Mouse (Mus musculus) left cerebral cortex, adult 11 months (tissue): ENCODE measurements around the gene Ctdspl.

Source experiments
- DNase-seq: peaks from one replicate; pipeline ENCODE4 v3.0.0; 2022; ENCODE audit warnings: low spot score

Ctdspl gene

DNA sequence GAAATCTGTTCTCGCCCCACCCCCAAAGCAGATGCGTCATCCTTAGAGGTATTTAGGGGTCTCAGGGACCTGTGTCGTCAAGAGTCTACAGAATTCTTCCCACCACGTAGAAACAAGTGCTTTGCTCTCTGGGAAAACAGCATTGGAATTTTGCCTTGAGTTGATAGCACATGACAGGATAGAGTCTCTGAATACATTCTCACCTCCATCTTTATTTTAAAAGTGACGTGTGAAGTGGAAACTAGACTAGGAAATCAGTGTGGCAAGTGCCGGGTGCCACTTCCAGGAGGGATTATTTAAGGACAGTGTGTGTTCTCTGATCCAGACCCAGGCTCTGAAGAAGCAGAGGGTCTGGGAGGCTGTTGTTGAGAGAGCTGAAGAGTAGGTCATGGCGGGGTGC lies 64.2 kb downstream of the Ctdspl start:
- no peak for DNase-seq

DNA sequence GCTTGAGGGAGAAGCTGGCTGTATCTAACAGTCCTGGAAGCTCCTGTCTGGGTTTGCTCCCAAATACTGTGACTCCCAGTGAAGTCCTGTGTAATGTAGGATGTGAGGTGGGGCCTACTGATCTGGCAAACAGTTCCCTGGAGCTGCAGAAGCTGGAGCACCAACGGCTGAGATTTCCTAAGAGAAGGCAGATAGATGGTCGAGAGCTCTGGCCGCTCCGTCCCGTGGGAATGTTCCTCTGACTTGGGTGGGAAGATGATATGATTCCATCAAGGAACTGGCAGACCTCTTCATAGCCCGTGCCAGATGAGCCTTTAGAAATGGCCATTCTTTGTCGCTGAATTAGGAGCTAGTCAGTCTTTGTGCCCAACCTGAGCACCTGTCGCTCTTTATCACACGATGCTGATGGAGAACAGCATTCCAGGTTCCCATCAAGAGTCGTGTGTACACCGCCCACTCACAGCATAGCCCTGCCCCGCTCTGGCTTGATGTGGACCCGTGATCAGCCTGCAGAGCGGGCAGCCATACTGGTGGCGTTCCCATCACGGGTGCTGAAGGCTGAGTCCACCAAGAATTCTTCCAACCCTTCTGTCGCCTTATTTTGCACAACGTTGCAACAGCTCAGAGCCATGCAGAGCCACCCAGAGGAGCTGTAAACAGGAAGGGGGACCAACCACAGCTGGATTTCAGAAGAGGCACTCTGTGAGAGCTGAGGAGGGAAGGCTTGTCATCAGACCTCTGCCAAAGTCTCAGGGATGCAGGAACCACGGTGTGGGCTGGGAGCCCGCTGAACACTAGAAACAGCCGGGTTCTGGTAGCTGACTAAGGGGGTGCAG lies 65.7 kb downstream of the Ctdspl start:
- no peak for DNase-seq

DNA sequence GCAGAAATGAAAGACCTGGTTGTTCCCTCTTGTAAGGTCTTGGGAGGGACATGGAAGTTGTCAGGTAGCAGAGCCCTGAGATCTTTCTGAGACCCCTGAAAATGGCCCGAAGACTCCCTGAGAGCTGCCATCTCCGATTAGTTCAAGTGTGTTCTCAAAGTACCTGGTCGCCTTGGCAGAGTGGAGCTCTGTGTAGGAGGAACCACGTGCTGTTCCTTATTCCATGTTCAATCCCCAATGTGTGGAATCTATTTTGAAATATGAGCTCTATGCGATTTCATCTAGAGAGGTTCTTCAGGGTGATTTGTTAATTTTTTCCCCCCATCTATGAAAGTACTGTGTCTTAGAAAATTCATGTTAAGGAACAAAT lies 66.3 kb downstream of the Ctdspl start:
- DNase-seq, result no peak

DNA sequence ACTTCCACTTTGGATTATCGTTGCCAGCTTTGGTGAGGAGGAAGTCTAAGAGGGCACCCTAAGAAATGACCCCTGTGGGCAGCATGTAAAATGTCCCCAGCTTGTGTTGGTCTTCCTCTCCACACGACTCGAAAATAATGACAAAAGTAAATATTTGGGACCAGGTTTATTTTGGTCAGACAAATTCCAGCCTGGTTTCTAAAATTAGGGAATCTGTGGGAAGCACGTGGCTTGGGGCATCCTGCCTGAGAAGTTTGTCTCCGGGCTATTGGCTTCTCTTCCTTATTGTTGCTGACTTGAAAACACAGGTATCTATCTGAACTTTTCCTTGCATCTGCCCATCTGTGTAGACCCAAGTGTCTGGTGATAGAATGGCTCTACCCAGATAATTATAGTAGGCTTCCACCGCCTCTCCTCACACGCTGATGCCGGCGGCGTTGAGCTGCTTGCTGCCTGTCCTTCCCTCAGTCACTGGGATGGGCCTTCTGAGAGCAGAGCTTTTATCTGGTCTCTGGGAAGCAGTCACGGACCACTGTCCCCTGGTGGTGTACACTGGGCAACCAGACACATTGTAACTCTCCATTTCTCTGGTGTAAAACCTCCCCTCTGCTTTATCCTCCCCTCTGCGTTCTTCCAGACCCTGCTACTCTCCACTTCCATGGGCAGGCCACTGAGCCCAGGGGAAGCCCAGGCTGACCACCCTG lies 68.4 kb downstream of the Ctdspl start:
- DNase-seq, result no peak

DNA sequence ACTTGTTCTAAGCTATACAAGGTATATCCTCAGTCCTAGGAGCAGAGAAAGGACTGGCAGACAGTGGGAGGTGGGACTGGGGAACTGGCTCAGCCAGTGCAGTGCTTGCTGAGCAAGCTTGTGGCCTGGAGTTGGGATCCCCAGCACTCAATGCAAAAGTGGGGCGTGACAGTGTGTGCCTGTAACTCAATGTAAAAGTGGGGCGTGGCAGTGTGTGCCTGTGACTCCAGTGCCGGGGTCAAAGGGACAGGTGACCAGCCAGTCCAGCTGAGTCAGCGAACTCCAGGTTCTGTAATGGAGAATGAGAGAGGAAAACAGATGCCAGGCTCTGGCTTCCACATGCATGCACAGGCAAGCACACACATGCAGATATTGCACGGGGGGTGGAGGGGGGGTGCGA lies 69.3 kb downstream of the Ctdspl start:
- no peak for DNase-seq

DNA sequence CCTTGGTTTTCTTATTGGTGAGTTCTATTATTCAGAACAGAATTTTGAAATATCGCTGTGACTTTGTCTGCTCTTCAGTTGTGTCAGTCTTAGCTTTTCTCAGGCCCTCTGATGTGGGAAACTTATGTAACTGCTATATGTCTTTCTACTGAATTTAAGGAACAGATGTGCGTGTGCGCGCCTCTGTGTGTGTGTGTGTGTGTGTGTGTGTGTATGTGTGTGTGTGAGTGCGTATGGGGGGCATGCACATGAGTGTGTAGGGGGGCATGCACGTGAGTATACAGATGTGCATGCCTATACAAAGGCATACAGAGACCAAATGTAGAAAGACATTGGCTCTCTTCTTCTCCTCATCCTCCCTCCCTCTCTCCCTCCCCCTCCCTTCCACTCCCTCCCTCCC lies 71.0 kb downstream of the Ctdspl start:
- DNase-seq, result no peak

DNA sequence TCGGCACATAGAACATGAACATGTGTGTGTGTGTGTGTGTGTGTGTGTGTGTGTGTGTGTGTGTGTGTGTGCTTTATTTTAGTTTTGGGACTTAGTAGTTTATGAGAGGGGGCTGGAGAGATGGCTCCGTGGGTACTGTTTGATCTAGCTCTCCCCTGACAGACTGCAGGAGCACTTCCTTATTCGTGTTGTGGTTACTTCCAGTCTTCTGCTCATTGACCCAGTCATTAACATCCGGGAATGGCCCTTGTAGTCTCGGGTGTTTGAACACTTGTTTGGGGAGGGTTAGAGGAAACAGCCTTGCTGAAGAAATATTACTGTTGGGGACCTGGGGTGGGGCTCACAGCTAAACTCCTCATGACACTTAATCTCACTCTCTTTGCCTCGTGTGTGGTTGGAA lies 73.9 kb downstream of the Ctdspl start:
- DNase-seq, result no peak

DNA sequence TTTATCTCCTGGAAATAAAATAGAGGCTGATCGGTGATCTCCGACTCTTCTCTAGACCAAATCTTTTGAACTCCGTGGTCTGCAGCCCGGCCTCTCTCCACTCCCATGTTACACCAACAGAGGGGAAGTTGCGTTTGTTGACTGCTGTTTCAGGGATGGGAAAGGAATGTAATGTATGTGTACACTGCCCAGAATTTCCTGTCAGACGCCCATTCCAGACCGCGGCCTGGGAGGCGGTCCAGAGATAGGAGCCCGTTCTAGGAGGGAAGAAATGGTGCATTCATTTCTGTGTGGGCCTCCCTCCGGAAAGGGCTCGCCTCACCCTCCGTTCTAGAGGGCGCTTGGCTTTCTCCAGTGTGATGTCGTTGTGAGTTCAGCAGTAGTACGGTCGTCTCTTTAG lies 76.0 kb downstream of the Ctdspl start:
- no peak for DNase-seq

DNA sequence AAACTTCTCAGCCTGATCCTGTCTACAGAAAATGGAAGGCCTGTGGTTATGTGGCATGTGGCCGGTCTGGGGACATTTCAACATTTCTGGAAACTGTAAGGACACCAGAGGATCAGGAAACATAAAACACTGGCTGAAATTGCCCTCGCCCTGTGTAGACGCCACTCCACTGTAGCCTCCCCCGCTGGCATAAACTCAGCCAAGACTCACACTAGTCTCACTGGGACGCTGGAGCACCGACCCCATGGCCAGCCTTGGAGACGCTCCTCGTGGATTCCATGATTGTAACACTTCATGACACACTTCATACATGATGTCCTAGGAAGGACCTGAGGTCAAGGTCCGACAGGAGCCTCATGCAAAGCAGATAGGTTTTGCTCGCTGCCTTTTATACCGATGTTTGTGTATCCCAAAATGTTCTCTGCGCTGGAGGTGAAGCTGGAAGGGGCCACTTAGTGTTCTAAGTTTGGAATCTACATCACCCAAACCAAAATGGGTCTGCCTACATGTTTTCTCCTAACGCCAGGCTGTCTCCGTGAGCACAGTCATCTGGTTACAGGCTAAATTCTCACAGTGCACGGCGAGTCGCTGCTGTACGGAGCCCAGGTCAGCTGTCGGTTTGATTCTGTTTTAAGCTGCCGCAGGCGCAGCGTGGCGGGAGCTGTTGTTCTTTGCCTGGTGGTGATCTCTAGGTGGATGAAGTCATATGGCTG lies 77.9 kb downstream of the Ctdspl start:
- DNase-seq, result peak; percentile 53

DNA sequence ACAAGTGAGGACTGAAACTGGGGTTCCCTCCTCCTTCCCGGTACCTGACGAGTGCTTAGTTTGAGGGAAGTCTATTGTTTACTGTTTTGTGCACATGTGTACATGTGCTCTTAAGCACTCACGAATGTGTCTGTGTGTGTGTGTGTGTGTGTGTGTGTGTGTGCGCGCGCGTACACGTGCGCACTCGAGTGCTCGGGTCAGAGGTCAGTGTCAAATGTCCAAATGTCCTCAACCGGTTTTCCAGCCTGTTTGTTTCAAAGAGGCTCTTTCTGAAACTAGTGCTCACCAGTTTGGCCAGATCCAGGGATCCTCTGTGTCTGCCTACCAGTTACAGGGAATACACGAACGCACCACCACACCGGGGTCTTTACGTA lies 78.4 kb downstream of the Ctdspl start:
- DNase-seq, result no peak

DNA sequence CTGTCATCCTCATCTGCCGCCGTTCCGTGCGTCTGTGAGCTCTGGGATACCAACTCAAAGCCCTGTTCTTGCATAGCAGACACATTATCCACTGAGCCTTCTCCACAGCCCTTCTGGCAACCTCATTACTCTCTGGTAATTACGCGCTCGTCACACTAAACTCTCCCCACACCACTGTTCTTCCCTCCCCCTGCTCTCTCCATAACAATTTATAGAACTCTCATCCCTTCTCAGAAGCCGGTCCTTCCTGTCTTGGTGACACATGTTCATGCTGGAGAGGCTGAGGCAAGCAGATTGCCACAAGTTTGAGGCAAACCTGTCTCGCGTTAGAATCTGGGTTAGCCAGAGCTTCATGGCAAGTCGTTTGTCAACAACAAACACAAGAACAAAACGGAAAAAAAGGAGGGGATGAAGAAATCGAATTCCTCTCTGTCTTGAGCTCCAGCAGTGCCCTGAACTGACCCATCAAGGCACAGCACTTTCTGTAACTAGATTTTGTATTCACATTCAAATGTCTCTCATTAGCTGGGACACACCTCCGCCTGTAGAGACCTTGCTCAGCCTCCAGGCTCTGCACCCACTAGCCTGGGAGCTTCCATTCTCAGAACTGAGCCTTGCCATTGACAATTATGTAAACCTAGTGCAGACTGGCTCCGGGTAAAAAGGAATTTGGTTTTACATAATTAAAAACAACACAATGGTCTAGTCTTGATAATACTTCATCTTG lies 79.2 kb downstream of the Ctdspl start:
- DNase-seq, result no peak

DNA sequence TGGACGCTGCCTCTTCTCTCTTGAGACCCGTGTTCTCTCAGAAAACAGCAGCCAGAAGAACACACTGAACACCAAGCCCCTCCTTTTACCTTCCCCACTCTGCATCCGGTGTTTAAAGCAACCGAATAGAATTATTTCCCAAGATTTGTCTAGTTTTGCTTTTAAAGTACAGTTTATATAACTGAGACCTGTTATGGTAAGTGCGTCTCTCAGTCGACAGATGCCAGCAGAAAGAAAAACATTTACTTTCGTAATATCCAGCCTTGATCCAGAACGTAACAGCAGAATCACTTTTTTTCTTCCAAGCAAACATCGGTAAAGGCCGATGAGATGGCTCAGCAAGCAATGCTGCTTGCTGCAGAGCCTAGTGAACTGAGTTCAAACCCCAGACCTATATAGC lies 81.0 kb downstream of the Ctdspl start:
- no peak for DNase-seq

DNA sequence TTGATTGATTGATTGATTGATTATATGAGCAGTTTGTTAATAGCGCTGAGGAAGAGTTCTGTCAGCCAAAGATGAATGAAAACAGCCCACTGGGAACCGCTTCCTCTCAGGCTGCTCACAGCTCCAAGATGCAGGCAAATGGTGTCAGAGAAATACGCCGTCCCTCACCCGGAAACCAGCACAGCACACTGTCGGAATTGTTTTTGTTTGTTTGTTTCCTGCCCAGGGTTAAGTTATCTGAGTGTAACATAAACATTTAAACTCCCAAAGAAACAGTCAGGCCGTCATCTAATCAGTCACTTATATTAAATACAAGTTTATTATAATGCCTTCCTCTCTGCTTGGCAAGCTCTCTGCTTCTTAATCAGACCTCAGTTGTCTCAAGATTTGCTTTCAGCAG lies 82.6 kb downstream of the Ctdspl start:
- DNase-seq, result no peak

DNA sequence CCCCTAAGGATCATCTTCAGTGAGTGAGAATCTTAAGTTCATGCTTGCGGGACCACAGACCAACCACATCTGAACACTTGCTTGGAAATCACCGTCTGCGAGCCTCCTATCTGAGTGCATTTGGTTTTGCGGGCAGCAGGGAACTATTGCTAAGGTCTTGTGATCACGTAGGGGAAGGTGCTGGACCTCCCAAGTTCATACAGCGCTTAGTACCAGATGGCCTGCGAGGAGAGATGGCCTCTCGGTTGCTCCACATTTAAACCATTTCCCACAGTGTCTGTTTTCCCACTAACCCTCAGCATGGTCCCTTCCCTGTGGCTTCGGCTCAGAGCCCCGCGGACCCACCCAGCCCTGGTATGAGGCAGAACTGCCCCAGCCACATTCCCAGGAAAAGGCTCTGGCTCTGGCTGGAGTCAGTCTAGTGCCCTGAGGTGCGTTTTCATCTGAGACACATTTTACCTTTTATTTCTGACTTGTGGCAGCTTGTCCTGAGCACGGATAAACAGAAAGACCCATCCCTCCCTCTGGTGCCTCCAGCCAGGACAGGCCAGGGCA lies 84.0 kb downstream of the Ctdspl start:
- no peak for DNase-seq

DNA sequence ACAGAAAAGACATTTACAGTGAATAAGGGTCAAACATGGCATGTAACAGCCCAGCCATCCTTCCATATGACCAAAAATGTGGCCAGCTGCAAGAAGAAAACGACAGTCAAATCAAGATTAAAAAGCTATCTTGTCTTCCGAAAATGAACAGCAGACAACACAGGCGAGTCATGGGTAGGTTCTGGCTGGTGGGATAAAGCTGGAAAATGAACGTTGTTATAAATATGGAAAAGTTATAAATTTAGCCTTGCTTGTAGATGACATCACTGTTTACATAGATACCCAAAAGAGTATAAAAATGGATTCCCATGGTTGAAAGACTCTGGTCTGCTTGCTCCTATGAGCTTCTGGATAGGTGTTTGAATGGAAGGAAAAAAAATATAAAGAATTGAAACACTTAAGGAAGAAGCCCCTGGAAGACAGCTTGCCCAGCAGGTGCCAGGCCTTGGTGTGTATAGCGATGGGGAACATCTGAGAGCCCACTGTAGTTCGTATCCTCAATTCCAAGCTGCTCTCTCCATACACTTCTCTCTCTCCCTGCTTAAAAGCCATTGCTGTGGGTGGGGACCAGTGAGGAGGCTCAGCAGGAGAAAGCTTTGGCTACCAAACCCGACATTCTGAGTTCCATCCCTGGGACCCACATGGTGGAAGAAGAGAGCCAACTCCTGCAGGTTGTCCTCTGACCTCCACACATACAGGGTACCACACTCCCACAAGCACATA lies 90.7 kb downstream of the Ctdspl start:
- DNase-seq, result no peak

DNA sequence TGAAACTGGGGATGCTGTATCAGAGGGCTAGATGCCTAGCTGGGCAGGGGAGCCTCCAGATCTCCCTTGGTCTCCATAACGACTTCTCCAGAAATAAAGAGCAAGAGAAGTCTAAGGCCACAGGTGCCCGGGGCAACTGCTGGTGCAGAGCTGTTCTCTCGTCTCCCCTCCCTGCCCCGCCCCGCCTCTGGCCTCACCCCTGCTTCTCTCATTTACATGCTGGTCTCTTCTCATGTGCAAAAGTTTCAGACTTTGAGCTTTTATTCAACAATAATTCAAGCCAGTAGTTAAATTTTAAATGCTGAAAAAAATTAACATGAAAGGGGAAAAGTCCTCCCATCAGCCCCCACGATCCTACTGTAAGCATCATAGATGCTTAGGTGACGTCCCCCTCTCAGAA lies 95.5 kb downstream of the Ctdspl start:
- no peak for DNase-seq

DNA sequence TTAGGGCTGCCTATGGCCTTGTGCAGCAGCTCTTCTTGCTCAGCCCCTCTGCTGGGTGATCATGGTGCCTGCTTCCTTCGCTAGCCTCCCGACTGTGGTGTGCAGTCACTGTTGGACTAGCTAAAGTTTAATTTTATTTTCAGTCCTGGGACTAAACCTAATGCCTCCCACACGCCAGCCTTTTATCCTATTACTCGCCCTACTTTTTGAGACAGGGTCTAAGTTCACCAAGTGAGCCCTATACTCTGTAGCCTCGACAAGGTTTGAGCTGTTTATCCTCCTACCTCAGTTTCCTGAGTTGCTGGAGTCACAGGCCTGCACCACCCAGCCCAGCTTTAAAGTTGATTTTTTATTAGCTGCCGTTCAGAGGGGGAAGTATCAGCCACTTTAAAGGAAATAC lies 99.0 kb downstream of the Ctdspl start:
- DNase-seq, result no peak

DNA sequence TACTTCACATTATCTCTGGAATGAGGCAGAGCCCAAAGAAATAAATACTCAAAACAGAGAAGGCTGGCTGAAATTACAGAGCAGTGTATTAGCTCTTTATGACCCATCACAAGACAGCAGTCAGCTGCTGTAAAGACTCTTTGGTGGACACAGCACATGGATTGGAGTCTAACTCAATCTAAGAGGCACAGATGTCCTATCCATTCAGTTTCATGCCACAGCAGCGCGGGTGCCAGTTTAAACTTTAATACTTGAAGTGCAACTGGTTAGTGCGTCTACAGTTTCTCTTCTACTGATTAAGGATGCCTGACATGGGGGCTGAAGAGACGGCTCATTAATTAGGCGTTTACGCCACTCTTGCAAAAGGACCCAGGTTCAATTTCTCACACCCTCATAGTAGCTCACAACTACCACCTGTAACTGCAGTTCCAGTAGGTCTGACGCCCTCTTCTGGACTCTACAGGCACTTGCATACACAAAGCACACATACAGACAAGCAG lies 99.6 kb downstream of the Ctdspl start:
- no peak for DNase-seq

DNA sequence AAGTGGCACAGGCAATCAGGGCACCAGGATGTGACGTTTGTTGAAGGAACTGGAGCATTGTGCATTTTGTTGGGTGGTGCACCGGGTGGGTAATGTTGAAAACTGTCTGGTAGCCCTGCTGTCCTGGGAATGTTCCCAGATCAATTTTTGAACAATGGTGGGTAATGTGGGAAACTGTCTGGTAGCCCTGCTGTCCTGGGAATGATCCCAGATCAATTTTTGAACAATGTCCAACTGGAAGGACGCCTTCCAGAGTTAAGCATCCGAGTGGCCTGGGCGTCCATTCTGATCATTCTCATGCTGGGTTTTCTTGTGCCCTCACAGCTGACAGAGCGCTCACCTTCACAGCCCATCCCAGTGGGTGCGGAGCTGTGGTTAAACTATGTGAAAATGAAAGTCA lies 101.1 kb downstream of the Ctdspl start:
- no peak for DNase-seq

DNA sequence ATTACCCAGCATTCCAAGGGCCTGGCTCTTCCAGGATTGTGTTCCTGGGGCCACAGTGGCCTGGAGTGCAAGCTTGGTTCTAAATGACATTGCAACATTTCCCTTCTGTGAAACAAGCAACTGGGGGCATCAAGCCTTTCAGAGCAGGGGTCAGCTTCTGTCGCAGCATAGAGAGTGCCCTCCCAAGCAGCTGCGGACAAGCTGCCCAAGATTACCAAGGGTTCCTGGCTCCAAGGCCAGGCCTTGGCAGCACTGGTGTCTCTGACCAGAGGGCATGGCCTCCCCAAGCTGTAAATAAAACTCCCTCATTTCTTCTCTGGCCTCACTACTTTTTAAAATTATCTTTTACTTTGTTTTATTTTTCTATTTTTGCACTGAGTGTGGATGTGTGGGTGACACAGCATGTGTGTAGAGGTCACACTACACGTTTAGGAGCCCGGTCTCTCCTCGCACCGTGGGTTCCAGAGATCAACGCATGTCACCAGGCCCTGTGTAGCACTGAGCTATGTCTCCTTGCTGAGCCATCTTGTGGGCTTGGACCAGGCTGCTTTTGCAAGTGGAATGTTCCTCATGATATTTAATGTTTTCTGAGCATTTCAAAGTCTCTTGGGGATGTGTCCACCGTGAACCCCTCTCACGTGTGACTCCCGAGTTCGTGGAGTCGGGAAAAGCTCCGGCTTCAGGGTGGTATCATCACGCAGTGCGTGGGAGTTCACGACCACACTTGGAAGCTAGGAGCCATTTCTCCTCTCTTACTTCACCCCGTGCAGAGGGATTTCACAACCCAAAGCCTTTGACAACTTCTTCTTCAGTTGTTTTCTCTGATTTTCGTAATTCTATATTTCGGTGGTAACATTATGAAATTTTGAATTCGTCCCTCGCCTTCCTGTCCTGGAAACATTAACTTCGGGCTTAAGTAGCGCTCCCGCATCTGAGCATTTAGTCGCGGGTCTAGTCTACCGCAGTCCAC lies 102.3 kb downstream of the Ctdspl start:
- no peak for DNase-seq
